Mouse (Mus musculus) hindbrain, embryonic 10.5 days (tissue): ENCODE data around the gene Iffo2. TPM values are rescaled to one million over a fixed set of nuclear protein-coding genes. Genes with fewer than 3 reads are reported as not detected.
A peak's percentile ranks its signal among the peaks of the same experiment; 100 is the strongest.

Source experiments
- DNase-seq: peaks from one replicate; pipeline ENCODE4 v3.0.0-alpha.2; 2017; ENCODE audit warnings: low spot score
- H3K27ac ChIP-seq: fragments of 300-500 bp; sonication (generic); 2 replicates; pipeline ENCODE4 v1.5.1; 2016; ENCODE audit warnings: mild to moderate bottlenecking, moderate library complexity
- H3K27me3 ChIP-seq: fragments of 300-500 bp; sonication (generic); 2 replicates; pipeline ENCODE4 v1.6.1; 2016; ENCODE audit warnings: mild to moderate bottlenecking; ENCODE audit not compliant: poor library complexity, insufficient read depth, severe bottlenecking
- H3K36me3 ChIP-seq: fragments of 300-500 bp; sonication (generic); 2 replicates; pipeline ENCODE4 v1.6.1; 2016; ENCODE audit warnings: mild to moderate bottlenecking, moderate library complexity
- H3K4me1 ChIP-seq: fragments of 300-500 bp; sonication (generic); replicated peaks from 2 replicates; pipeline ENCODE4 v1.6.1; 2016; ENCODE audit warnings: mild to moderate bottlenecking
- H3K4me3 ChIP-seq: fragments of 300-500 bp; sonication (generic); 2 replicates; pipeline ENCODE4 v1.5.1; 2016; ENCODE audit warnings: mild to moderate bottlenecking, moderate library complexity
- H3K9me3 ChIP-seq: fragments of 300-500 bp; sonication (generic); 2 replicates; pipeline ENCODE4 v1.6.1; 2016; ENCODE audit warnings: mild to moderate bottlenecking, moderate library complexity
- WGBS: fragments of 180-500 bp; shearing (Covaris S2); methylation state at CpG from one replicate; pipeline ENCODE4 v1.1.7; 2016; 5-methylcytosine and 5-hydroxymethylcytosine counted together
- polyA plus RNA-seq: library from polyadenylated mRNA; unstranded; fragments of >200 nt; fragmentation: Nextera tagmentation; extraction: Ambion mirVana; gene quantifications from 2 replicates; pipeline ENCODE4 v1.2.1, GENCODE M21; 2016

The Iffo2 gene
- polyA plus RNA-seq, 1 experiment from 2014 or later = 3.6 TPM

DNA sequence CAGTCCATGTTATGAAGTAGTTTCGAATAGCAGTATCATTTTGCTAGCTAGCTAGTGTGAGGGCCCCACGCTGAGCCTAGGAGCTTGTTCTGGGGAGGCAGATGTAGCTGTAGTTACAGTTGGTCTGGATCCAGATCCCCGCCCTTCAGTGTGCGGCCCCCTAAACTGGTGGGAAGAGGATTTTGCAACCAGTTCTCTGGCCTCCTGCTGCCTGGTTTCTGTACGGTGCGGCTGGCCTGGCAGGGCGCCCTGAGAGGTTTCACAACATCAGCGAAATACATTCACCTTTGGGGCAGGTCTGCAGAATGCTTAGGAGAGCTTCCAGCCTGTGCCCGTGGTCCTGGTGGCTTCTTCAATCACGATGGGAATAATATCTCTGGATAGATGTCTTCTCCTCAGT is 94.4 kb downstream of the Iffo2 start:
- WGBS = 85% methylated on average over 10 of the region's 10 CpGs
- DNase-seq = no peak
- H3K4me3 ChIP-seq = no peak overlapping the region
- no peaks in the 10 kb centered on the region for H3K9me3 ChIP-seq
- peaks cover 28% of the 10 kb centered on the region for H3K4me1 ChIP-seq
- H3K27me3 ChIP-seq = peaks cover 2% of the 10 kb centered on the region; the same call in 1 of the 2 replicates
- peaks cover 10% of the 10 kb centered on the region; the same call in 1 of the 2 replicates for H3K36me3 ChIP-seq
- H3K27ac ChIP-seq = no peak overlapping the region

DNA sequence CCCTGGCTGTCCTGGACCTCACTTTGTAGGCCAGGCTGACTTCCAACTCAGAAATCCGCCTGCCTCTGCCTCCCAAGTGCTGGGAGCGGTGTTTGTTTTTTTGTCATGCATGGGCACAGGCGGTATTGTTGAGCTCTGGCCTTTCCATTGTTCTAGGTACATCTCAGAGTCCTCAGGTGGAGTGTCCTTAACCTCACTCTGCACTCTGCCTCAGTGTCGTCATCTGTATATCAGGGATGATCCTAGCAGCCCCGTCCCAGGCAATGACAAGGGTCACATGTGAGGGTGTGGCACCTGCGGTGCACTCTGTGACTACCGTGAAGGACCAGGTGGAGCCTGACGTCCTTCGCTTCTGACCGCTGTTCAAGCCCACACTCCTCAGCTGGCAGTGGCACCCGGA is 97.0 kb downstream of the Iffo2 start:
- 94% methylated on average over 11 of the region's 11 CpGs for WGBS
- no peaks in the 10 kb centered on the region for H3K9me3 ChIP-seq
- no peak overlapping the region for H3K4me3 ChIP-seq
- H3K27ac ChIP-seq = no peak overlapping the region
- peaks cover 10% of the 10 kb centered on the region; the same call in 1 of the 2 replicates for H3K36me3 ChIP-seq
- H3K4me1 ChIP-seq = peaks cover 22% of the 10 kb centered on the region
- no peak for DNase-seq
- peaks cover 2% of the 10 kb centered on the region; the same call in 1 of the 2 replicates for H3K27me3 ChIP-seq

- Histone ChIP-seq H3K4me1 (no peaks in the 10 kb centered on the region), H3K27me3 (no peaks in the 10 kb centered on the region), H3K4me3 (no peak overlapping the region), H3K9me3 (no peaks in the 10 kb centered on the region), H3K36me3 (peaks cover 10% of the 10 kb centered on the region; the same call in 1 of the 2 replicates), H3K27ac (no peak overlapping the region)
- no peak for DNase-seq
- WGBS = 72% methylated on average over 10 of the region's 10 CpGs
These were observed 99.8 kb downstream of the Iffo2 start for GRCm38 (mm10) chr4:139630171-139630570.

- Histone ChIP-seq H3K27me3 (no peaks in the 10 kb centered on the region), H3K27ac (no peak overlapping the region), H3K9me3 (no peaks in the 10 kb centered on the region), H3K36me3 (peaks cover 17% of the 10 kb centered on the region; the same call in 1 of the 2 replicates), H3K4me1 (no peaks in the 10 kb centered on the region), H3K4me3 (no peak overlapping the region)
- DNase-seq = no peak
- WGBS = 82% methylated on average over 5 of the region's 5 CpGs
These were observed 100.8 kb downstream of the Iffo2 start for GRCm38 (mm10) chr4:139631141-139631540.

- 89% methylated on average over 7 of the region's 7 CpGs for WGBS
- no peak overlapping the region for H3K4me3 ChIP-seq
These were observed 101.4 kb downstream of the Iffo2 start for GRCm38 (mm10) chr4:139631569-139632253.

GRCm38 (mm10) chr4:139632254-139632580 is 101.9 kb downstream of the Iffo2 start:
- H3K4me3 ChIP-seq = no peak overlapping the region
- WGBS = 88% methylated on average over 10 of the region's 10 CpGs
- no peaks in the 10 kb centered on the region for H3K4me1 ChIP-seq
- H3K27me3 ChIP-seq = no peaks in the 10 kb centered on the region
- no peak for DNase-seq
- no peak overlapping the region for H3K27ac ChIP-seq
- peaks cover 21% of the 10 kb centered on the region for H3K36me3 ChIP-seq
- no peaks in the 10 kb centered on the region for H3K9me3 ChIP-seq

More at GRCm38 (mm10) chr4:139631569-139632253, 101.4 kb downstream of the Iffo2 start:
- no peaks in the 10 kb centered on the region for H3K27me3 ChIP-seq
- DNase-seq = no peak
- H3K4me1 ChIP-seq = no peaks in the 10 kb centered on the region
- no peaks in the 10 kb centered on the region for H3K9me3 ChIP-seq
- no peak overlapping the region for H3K27ac ChIP-seq
- peaks cover 17% of the 10 kb centered on the region; the same call in 1 of the 2 replicates for H3K36me3 ChIP-seq

- Histone ChIP-seq H3K4me3 (no peak overlapping the region), H3K4me1 (peaks cover 23% of the 10 kb centered on the region), H3K27me3 (peaks cover 12% of the 10 kb centered on the region), H3K36me3 (peaks cover 20% of the 10 kb centered on the region), H3K9me3 (no peaks in the 10 kb centered on the region), H3K27ac (no peak overlapping the region)
- 29% methylated on average over 7 of the region's 7 CpGs for WGBS
- peak; percentile 70 for DNase-seq
These were observed 106.0 kb downstream of the Iffo2 start for GRCm38 (mm10) chr4:139636373-139636772.

DNA sequence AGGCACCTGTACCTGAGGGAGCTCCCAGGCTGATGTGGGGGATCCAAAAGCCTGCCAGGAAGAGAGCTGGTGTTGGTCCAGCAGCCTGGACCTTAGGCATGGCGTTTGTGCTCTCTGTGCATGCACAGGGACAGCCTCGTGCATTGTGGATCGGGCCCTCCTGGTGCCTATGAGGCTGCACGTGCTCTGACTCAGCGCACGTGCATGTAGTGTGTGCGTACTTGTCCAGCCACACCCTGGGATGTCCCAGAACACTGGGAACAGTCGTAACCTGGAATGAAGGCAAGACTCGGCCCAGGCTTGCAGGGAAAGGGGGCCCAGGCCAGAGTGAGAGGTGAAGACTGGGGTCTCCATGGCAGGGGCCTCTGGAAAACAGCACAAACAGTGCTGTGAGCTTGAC is 107.5 kb downstream of the Iffo2 start:
- no peaks in the 10 kb centered on the region for H3K9me3 ChIP-seq
- no peak overlapping the region for H3K4me3 ChIP-seq
- H3K27me3 ChIP-seq = peaks cover 27% of the 10 kb centered on the region
- DNase-seq = no peak
- peaks cover 20% of the 10 kb centered on the region for H3K36me3 ChIP-seq
- H3K27ac ChIP-seq = no peak overlapping the region
- peaks cover 36% of the 10 kb centered on the region for H3K4me1 ChIP-seq
- WGBS = 89% methylated on average over 9 of the region's 9 CpGs

DNA sequence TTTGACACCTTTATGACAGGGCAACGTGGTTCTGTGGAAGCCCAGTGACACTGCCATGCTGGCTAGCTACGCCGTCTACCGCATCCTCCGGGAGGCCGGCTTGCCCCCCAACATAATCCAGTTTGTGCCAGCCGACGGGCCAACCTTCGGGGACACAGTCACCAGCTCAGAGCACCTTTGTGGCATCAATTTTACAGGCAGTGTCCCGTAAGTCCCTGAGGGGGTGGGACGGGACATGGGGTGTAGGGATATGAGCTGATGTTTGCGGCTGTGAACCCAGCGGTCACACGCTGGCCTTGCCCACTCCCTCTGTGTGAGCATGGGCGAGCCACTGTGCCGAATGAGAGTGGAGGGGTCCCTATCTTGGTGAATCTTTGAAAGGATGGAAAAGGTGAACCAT is 108.0 kb downstream of the Iffo2 start:
- Histone ChIP-seq H3K27ac (no peak overlapping the region), H3K4me1 (peaks cover 36% of the 10 kb centered on the region), H3K4me3 (no peak overlapping the region), H3K9me3 (no peaks in the 10 kb centered on the region), H3K27me3 (peaks cover 32% of the 10 kb centered on the region), H3K36me3 (peaks cover 20% of the 10 kb centered on the region)
- no peak for DNase-seq
- 94% methylated on average over 16 of the region's 16 CpGs for WGBS

GRCm38 (mm10) chr4:139639801-139640200 is 109.5 kb downstream of the Iffo2 start:
- H3K27ac ChIP-seq = peak overlapping the region; percentile 63; the same call in 1 of the 2 replicates

GRCm38 (mm10) chr4:139640333-139640732 is 110.0 kb downstream of the Iffo2 start:
- DNase-seq = no peak
- peaks cover 26% of the 10 kb centered on the region for H3K36me3 ChIP-seq
- 71% methylated on average over 12 of the region's 12 CpGs for WGBS
- no peak overlapping the region for H3K4me3 ChIP-seq
- peaks cover 41% of the 10 kb centered on the region for H3K4me1 ChIP-seq
- peaks cover 38% of the 10 kb centered on the region for H3K27me3 ChIP-seq
- no peaks in the 10 kb centered on the region for H3K9me3 ChIP-seq
- 0 out of 2 replicates have a peak overlapping the region, but pooled peaks have one; percentile 63 for H3K27ac ChIP-seq

More at GRCm38 (mm10) chr4:139639801-139640200, 109.5 kb downstream of the Iffo2 start:
- WGBS = 31% methylated on average over 12 of the region's 12 CpGs
- Histone ChIP-seq H3K4me1 (peaks cover 41% of the 10 kb centered on the region), H3K36me3 (peaks cover 22% of the 10 kb centered on the region), H3K27me3 (peaks cover 38% of the 10 kb centered on the region), H3K4me3 (no peak overlapping the region), H3K9me3 (no peaks in the 10 kb centered on the region)
- DNase-seq = no peak

GRCm38 (mm10) chr4:139640775-139641174 is 110.4 kb downstream of the Iffo2 start:
- peaks cover 41% of the 10 kb centered on the region for H3K4me1 ChIP-seq
- H3K27me3 ChIP-seq = peaks cover 38% of the 10 kb centered on the region
- H3K36me3 ChIP-seq = peaks cover 25% of the 10 kb centered on the region
- no peak for DNase-seq
- WGBS = 58% methylated on average over 6 of the region's 6 CpGs
- H3K9me3 ChIP-seq = no peaks in the 10 kb centered on the region
- no peak overlapping the region for H3K4me3 ChIP-seq
- H3K27ac ChIP-seq = no peak overlapping the region

DNA sequence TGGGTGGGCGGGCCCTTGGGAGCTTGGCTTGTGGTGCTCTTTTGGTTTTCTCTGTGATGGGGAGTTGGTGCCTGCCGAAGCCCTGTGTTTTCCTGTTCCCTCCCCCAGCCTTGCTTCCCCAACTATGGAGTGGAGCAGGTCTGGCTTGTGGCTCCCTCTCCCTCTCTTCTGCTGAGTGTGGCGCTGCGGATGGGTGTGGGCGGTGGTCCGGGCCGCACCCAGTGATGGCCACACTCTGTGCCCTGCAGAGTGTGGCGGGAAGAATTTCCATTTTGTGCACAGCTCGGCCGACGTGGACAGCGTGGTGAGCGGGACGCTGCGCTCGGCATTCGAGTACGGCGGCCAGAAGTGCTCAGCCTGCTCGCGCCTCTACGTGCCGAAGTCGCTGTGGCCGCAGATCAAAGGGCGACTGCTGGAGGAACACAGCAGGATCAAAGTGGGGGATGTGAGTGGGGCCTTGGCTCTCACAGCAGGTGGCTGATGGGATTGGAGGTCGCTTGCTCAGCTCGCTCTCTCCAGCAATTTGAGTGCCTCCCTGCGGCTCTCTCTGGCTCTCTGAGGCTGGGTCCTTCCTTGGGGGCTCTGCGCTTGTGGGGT is 111.6 kb downstream of the Iffo2 start:
- peak; percentile 50 for DNase-seq
- Histone ChIP-seq H3K9me3 (no peaks in the 10 kb centered on the region), H3K27ac (peak overlapping the region; percentile 65), H3K36me3 (peaks cover 26% of the 10 kb centered on the region), H3K4me1 (peaks cover 41% of the 10 kb centered on the region), H3K4me3 (peak overlapping the region; percentile 45), H3K27me3 (peaks cover 38% of the 10 kb centered on the region)
- WGBS = 2% methylated on average over 30 of the region's 30 CpGs
